Mouse (Mus musculus) right cerebral cortex, adult 2 months (tissue): ENCODE results near the gene Gse1.

Source experiments
- DNase-seq, 2 experiments: peaks; one replicate each; pipeline ENCODE4 v3.0.0; 2021 to 2022; ENCODE audit warnings: low spot score in 2 of 2

The Gse1 gene

DNA sequence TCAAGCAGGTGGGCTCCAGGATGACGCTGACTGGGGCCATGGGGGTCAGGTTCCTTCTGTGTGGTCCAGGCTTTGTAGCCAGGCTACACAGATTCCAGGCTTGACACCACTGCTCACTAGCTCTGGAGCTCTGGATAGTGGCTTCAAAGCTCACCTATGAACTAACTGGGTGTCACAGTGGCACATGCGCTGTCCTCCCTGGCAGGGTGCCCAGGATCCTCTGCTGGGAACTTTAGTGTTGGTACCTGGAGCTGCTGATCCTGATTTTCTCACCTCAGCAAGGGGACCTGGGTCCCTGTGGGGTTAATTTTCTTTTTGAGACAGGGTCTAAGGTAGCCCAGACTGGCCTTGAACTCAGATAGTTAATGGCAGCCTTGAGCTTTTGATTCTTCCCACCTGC, 173.0 kb downstream of the Gse1 start:
- no peak for DNase-seq

DNA sequence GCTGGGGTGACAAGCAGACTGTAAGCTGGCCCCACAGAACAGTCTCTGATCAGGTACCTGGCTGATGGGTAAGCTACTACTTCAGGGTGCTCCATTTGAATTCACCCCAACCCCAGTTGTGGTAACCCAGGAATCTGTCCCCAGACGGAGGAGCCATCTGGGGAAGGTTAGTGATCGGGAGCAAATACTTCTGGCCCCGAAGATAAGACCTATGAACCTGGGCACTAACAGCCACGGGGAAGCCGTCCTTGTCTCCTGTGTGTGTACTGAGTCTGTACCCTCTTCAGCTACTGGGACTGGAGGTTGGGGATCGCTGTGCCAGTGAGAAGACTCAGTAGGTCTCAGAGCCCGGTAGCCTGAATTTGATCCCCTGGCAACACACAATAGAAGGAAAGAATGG, 173.5 kb downstream of the Gse1 start:
- DNase-seq, result no peak

DNA sequence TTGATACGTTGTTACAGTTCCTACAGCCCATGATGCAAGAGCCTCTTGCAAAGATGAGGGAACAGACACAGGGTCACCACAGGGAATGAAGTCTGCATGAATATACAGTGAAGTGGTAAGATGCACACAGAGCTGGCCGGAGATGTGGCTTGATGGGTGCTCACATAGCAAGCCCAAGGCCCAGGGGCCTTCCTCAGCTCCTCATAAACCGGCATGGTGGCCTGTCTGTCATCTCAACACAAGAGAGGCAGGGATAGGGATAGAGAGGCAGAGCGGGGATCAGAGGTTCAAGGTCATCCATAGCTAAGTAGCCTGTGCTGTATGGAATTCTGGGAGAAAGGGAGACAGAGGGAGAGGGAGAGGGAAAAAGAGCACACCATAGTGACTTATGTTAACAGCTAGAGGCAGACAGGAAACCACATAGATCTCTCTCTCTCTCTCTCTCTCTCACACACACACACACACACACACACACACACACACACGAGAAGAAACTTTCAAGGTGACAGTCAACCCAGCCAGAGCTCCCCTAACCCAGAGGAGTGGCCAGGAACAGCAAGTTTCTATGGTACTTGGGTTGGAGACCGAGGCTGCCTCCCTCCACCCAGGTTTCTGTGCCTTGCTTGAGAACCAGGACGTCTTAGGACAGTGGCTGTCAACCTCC, 175.5 kb downstream of the Gse1 start:
- DNase-seq, result no peak

DNA sequence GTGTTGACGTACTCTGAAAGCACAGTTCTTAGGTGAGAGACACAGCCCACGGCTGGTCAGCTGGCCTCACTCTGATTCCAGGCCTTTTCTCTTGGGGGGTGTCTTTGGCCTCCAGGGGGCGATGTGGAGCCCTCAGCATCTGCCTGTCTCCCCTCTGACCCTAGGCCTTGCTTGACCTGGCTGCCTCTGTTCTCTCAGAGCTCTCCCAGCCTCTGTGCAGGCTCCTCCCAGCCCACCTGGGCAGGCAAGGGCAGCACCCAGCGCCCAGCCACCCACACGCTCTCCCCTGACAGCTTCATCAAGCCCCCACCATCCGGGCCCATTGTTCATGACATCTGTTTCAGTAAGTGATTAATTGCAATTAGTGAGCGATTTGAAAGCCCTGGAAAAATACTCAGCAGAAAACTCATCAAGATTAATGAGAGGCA, 176.4 kb downstream of the Gse1 start:
- DNase-seq, result no peak

DNA sequence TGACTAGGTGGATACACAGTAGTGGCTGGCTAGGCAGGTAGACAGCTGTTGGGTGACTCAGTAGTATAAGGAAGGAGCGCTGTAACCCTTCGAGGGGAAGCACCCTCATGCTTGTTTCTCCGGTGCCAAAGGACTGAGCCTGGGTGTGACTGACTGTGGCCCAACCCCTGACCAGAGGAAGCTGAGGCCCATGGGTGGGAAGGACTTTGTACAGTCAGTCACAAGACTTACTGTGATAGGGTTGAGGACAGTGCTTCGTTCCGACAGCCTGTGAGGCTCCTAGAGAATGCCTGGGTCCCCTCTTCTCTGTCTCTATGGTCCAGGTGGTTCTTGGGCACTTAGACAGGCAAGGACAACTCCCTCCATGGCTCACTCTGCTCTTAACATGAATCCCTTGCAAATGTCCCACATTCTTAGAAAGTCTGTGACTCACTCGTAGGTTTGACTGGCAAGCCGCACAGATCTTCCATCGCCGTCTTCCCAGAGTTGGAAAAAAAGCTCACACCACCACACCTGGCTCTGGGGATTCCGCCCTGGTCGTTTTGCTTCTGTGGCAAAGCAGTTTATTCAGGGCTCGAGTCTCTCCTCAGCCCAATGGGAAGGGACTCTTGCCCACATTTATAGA, 177.9 kb downstream of the Gse1 start:
- no peak for DNase-seq

DNA sequence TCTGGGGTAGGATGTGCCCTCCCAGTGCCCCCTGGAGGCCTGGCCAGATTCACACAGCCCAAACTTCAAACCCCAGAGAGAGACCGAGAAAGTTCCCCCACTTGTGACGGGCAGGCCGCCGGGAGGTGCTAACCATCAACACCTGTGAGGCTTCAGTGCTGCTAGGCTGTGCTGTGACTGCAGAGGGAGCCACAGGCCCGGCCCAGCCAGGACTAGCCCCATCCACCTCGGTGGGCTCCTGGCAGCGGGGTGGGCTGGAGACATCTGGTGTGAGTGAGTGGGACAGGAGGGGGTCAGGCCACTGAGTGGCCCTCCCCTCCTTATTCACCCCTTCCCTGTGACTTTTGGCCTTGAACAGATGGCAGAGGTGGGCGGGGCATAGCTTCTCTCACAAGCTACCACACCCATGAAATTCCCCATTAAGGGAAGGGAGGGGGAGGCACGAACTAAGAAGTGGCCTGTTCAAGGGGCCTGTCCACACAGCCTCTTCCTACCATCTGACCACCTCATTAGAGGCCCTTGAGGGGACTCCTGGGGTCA, 179.5 kb downstream of the Gse1 start:
- no peak for DNase-seq

DNA sequence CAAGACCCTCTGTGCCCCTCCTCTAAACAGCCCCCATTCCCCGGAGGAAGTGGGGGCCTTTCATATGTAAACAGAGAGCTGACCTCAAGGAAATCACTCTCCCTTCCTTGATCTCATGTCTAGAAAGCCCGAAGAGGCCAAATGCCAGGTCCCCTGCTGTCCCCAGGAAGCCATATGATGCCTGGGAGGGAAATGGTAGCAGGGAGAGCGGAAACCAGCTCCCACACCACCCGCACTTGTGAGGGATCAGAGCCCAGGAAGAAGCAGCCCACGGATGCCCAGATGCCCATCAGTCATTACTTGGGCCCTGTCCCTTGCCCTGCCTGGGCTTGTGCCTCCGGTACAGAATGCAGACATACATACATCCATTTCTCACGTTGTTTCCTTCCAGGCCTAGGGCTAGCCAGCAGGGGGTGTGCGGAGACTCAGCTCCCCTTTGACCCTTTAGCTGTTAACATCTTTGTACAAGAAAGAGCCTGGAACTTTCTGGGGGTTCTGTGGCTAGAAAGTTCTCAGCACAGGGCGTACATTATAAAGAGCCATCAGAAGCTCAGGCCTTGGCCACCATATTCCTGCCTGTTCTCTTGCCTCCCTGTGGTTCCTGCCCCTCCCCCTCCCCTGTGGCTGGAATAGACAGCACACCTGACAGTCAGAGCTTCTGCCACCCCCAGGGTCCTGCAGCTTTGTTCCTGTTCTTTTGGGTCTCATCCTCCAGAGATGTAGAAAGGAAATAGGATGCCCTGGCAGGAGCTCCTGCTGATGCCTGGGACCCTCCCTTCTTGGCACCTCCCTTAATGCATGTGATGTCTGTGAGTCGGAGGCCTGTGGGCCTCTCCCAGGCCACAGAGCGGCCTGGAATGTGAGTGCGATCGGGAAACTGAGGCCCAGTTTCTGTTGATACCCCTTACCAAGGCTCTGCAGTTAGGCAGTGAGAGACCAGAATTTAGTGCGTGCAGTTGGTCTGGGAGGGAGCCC, 180.3 kb downstream of the Gse1 start:
- no peak for DNase-seq

DNA sequence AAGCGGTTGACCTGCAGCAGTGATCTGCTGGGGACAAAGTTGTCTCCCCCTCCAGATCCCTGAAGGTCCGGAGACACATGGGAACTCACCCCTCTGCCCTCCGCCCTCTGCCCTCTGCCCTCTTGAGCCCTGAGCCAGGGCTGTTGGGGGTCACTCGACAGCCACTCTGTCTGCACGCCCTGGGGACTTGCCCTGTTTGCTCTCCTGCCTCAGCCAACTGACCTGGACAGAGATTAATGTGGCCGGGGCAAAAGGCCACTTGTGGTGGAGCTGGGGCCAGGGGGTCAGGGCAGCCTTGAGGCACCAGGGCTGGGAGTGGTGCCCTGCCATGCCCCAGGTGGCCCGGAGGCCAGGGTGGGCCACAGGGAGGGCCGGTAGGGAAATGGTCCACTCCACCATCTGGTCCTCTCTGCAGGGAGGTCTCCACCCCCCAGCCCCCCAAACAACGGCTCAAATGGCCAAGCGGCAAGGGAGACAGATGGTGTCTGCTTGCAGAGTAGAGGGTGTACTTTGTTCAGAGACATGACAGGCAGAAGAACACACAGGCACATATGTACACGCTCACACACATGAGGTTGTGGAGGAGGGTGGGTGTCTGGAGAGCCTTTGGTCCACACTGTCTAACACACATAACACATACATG, 181.2 kb downstream of the Gse1 start:
- no peak for DNase-seq

DNA sequence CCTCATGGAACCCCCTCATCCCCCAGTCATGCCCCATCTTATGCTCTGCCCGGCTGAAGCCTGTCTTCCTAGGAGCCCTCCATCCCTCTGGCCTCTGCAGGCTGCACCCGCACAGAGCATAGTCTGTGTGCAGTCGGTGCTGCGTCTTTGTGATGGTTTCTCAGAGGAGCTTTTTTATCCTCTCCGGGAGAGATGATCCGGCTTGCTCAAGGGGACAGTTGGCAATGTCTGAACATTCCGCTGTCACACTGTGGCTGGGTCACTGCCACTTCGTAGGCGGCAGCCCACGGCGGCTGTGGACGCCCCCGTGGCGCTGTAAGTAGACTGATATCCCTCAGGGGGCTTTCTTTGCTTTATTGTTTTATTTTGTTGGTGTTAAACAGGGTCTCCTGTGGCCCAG, 182.8 kb downstream of the Gse1 start:
- no peak for DNase-seq

DNA sequence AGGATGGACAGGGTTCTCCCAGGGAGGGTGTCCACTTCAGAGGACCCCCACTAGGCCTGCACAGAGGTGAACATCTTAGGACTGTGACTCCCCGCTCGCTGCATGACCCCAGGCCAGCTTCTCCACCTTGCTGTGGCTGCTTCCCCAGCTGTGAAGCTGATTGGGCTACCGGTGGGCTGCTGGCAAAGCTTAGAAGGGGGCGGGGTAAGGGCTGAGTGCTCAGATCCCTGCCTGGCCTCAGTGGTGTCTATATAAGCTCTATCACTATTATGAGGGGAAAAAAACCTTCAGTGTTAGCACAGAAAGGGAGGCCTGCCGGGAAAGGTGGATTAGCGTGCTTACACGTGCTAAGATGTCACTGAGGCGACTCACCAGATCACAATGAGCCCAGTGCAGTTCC, 183.6 kb downstream of the Gse1 start:
- no peak for DNase-seq

DNA sequence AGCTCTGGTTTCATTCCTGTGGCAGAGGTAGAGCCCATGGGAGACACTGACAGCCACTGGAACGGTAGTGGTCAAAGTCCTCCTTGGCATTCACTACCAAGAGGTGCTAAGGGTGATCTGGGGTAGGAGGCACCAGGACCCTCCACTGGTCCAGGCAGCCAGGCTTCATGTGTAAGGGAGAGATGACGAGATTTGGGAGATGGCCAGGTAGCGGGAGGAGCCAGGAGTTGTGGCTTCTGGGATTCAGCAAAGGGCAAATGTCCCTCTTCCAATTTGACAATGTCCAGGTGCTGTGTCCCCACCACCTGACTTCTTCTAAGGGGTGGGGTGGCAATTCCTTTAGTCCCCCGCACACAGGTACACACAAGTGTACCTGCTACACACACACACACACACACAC, 184.1 kb downstream of the Gse1 start:
- no peak for DNase-seq

DNA sequence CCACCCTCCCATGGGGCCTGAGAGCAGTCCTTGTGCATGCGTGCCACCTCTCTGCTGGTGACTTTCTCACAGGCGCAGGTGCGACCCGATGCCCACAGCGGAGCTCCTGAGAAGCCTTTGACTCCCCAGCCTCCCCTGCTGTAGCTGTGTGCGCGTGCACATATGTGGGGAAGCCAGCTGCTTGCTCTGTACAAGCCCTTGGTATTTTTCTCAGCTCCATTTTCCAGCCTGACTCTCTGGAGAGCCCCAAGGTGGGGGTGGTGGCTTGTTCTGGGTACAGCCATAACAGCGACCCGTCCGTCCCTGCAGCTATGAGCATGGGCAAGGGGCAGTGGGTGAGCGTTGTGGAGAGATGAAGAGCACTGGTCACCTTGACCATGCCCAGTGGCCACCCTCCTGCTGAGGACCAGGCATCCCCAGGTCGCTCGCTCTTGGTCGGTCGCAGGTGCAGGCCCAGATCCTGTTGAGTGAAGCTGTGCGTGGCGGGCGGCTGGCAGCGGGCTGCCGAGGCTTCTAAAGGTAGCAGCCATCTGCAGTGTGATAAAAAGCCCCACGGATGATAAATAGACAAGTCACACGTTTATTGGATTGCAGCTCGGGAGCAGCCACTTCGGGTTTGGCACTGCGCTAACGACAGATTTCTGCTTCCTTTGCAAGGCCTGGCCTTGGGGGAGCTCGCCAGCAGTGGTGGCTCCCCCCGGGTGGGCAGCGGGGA, 184.8 kb downstream of the Gse1 start:
- peak; percentile 65 to 67 for DNase-seq

DNA sequence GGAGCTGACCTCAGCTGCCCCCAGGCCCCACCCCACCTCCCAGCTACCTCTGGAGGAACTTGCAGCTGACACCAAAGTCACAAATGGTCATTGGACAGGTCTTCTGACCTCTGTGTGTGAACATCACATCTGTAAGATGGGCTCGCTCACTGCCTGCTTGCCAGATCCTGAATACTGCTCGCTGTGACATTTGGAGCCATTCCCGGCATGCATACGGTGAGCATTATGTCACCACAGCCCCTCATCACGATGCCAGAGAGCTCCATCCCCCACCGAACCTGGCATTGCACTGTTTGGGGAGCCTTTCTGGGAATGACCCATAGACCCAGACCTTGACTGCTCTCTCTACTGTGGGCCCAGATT, 185.4 kb downstream of the Gse1 start:
- DNase-seq, result no peak

DNA sequence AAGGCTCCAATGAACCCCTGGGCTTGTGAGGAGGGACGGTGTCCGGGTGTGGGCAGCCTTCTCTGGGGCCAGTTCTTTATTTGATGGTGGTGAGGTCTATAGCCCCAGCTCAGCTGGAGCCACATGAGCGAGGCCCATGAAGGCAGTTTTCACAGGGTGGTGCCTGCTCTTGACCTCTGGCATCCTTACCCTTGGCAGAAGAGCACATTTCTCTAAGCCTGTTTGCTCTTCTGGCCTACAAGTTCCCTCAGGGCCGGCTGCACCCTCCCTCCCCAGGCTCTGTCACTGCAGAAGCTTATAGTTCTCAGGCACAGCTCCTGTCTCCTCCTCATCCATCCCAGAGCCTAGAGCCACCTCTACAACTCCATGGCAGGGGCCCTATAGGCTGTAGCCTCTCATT, 186.0 kb downstream of the Gse1 start:
- no peak for DNase-seq

DNA sequence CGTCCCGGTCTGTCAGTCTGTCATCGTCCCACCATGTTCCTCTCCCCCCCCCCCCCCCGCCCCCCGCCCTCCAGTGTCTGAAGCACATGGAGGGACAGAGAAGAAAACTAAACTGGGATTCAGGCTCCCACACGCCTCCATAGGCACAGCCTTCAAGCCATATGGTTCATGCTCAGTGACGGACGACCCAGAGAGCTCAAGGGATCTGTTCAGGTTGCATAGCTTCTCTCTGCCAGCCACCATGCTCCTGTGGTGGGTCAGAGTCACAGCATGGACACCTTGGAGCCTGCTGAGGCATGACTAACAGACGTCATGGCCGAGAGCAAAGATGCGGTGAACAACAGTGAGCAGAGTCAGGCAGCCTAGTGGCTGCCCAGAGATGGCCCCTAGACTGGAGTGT, 187.2 kb downstream of the Gse1 start:
- no peak for DNase-seq

DNA sequence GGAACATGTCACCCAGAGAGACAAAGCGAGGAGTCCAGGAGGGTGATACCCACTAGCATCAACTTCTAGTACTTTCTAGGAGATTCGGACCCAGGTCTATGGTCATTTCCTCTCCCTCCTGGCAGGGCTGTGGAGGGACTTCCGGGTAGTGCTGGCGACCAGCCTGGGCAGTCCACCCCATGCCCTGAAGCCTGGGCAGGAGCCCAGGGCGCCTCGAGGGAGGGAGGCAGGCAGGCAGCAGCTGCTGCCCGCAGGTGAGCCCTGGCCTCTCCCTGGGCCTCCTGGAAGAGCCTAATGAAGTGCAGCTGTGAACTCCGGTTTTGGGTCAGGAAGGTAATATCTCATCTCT, 187.9 kb downstream of the Gse1 start:
- no peak for DNase-seq

DNA sequence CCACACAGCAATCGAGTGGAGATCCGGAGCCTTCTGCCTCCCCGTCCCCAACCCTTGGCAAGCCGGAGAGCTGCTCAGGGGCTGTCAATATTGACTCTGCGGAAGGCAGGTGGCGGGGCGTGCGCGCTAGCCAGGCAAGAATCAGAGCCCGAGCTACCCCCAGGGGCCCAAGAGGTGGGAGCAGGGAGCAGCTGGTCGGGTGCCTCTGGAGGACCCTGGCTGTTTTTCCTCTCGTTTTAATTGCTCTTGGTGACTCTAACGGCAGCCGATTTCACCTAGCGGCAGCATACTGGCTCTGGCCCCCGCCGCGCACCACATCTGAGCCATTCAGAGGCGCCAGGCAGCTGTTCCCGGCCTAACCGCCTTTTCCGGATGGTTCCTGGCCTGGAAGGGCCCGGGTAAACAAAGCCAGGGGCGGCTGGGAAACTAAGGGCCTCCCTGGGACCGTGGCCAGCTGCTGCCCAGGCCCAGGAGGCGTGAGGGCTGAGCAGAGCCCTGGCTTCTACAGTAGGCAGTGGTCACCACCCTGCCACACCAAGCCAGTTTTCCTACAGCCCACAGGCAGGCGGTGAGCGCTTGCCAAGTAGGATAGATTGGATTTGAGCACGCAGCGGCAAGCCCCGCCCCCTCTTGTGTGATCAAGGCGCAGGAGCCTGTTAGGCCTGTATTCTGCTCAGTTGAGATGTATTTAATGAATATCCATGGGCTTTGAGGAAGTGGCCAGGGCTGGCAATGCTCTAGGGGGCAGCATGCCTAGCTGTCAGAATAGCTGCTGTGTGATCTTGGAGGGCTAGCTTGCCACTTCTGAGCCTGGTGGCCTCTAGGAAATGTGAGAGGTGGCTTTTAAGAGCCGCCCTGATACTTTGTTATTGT, 188.5 kb downstream of the Gse1 start:
- DNase-seq, result peak in 1 of 2 experiments; percentile 68

DNA sequence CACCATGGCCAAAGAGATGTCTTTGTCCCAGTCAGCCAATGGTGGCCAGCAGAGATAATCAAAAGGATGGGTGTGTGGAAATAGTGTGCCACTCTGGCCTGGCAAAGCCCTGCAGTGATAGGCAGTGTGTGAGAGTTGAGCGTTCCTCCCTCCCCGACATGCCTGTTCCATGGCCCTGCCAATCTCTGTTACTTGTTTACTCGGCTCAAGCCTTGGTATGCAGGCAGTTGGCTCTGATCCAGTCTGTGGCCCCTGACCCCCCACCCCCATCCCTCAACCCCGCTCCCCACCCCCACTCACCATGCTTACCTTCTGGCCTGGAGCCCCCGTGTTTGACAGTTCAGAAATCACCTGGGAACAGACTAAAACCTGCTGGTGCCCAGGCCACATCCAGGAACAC, 189.9 kb downstream of the Gse1 start:
- DNase-seq, result no peak

DNA sequence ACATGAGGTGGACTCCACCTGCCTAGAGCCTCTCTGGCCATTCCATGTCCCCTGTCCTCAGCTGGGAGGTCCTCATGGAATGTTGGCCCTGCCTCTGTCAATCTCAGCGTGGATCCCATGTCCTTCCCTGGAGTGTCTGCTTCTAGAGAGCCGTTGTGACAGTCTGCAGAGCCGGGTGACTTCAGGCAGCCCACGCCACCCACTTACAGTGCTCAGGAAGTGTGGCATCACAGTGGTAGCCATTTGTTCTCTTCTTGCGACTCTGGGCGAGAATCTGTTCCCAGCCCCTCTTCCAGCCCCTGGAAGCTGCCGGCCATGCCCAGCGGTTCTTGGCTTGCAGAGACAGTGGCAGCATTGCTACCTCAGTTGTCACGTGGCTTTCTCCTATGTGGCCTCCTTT, 191.4 kb downstream of the Gse1 start:
- DNase-seq, result no peak

DNA sequence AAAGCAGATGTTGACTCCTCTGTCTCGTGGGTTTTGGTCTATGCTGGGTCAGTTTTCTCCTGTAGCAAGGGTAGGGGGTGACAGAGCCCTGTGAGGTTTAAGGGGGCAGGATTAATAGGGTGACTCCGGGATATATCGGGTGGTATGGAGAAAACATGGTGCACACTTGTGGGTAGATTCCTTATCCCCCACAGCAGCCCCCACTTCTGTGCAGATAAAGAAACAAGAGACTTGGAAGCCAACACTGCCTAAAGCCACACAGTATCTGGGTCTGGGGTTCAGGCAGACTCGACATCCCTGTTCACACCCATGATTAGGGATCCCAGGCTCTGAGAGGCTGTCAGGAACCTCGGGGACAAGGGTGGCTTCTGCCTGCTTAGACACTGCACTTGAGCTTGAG, 192.0 kb downstream of the Gse1 start:
- DNase-seq, result no peak

DNA sequence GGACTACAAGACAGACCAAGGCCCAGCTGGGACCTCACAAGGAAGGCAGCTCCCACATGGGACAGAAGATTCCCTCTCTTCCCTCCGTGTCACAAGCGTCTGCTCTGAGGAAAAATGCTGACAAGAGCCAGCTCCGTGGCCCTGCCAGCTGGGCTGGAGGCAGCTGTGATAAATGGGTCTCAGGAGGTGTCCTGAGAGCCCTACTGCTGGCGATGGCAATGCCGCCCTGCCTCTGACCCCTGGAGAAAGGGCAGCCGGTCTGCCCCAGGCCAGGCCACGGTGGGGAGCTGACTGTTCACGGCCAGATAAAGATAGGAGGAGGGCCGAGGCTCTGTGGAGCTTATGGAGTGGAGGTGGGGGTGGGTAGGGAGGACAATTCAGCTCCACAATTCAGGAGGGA, 193.4 kb downstream of the Gse1 start:
- no peak for DNase-seq
